Mouse (Mus musculus) C2C12 (cell line): ENCODE measurements around the gene Traf6. TPM values are rescaled to one million over a fixed set of nuclear protein-coding genes. Genes with fewer than 3 reads are reported as not detected.

Source experiments
- H3K27me3 ChIP-seq: one replicate; pipeline ENCODE4 v1.6.1; 2011; ENCODE audit not compliant: control insufficient read depth, insufficient read depth, insufficient read length
- H3K36me3 ChIP-seq: one replicate; pipeline ENCODE4 v1.6.1; 2011; ENCODE audit not compliant: control insufficient read depth, insufficient read depth
- H3K4me3 ChIP-seq: one replicate; pipeline ENCODE4 v1.5.1; 2011; ENCODE audit warnings: mild to moderate bottlenecking, control low read depth; ENCODE audit not compliant: poor library complexity, insufficient read depth, severe bottlenecking
- H3K79me2 ChIP-seq: one replicate; pipeline ENCODE4 v1.6.1; 2011; ENCODE audit not compliant: control insufficient read depth, insufficient read depth
- H3K79me3 ChIP-seq: one replicate; pipeline ENCODE4 v1.6.1; 2011; ENCODE audit warnings: low read depth, control low read depth
- H3ac ChIP-seq: one replicate; pipeline ENCODE3; 2011; ENCODE audit warnings: low read depth; ENCODE audit not compliant: control insufficient read depth, insufficient read length
- CEBPB ChIP-seq: IDR thresholded peaks from one replicate; pipeline ENCODE4 v1.6.1; 2011; ENCODE audit warnings: low read depth, mild to moderate bottlenecking, control low read depth, moderate library complexity
- CTCF ChIP-seq: IDR thresholded peaks from one replicate; pipeline ENCODE4 v1.5.1; 2011; ENCODE audit not compliant: control insufficient read depth, insufficient read depth, insufficient read length
- FOSL1 ChIP-seq: IDR thresholded peaks from one replicate; pipeline ENCODE4 v1.8.0; 2011; ENCODE audit warnings: mild to moderate bottlenecking, low read length; ENCODE audit not compliant: poor library complexity, insufficient read depth, severe bottlenecking
- MAX ChIP-seq: IDR thresholded peaks from one replicate; pipeline ENCODE4 v1.6.1; 2011; ENCODE audit warnings: mild to moderate bottlenecking, control low read depth
- MYOD1 ChIP-seq: IDR thresholded peaks from one replicate; pipeline ENCODE4 v1.6.1; 2011; ENCODE audit warnings: low read depth; ENCODE audit not compliant: control insufficient read depth, insufficient read length
- MYOG ChIP-seq: IDR thresholded peaks from one replicate; pipeline ENCODE4 v1.6.1; 2011; ENCODE audit not compliant: control insufficient read depth, insufficient read length; ENCODE audit errors: extremely low read depth
- USF1 ChIP-seq: IDR thresholded peaks from one replicate; pipeline ENCODE4 v1.6.1; 2011; ENCODE audit warnings: low read depth, mild to moderate bottlenecking, control low read depth, moderate library complexity
- polyA plus RNA-seq: library from polyadenylated mRNA; unstranded; fragments of >200 nt; fragmentation: generic; extraction: Trizol; gene quantifications from one replicate; pipeline ENCODE4 v1.2.1, GENCODE M21; 2012; ENCODE audit warnings: missing spikeins

Traf6 gene
- polyA plus RNA-seq, 1 experiment = 3.8 TPM

DNA sequence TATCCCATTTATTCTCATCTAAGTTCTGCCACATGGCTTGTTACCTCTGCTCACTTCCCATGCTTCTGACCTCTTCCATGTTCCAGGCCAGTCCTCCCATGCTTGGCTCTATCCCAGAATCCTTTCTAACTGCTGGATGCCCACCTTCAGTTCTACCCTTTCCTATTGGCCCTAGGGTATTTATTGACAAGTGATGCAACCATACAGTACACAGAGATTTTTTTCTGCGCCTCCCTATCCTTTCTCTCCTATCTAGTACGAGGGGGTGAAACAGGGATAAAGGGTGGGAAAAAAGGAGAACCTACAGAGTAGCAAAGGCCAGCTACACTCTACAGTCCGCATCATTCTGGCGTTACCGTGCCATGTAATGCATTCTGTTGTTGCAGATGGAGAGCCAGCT lies 9.8 kb downstream of the Traf6 start:
- H3K27me3 ChIP-seq = no peaks in the 10 kb centered on the region
- H3ac ChIP-seq = no peak overlapping the region
- no peak overlapping the region for H3K4me3 ChIP-seq
- peaks cover 77% of the 10 kb centered on the region for H3K36me3 ChIP-seq
- H3K79me3 ChIP-seq = peaks cover 2% of the 10 kb centered on the region
- TF ChIP-seq MYOD1 = no peak
- no peak for TF ChIP-seq USF1
- H3K79me2 ChIP-seq = peaks cover 6% of the 10 kb centered on the region

DNA sequence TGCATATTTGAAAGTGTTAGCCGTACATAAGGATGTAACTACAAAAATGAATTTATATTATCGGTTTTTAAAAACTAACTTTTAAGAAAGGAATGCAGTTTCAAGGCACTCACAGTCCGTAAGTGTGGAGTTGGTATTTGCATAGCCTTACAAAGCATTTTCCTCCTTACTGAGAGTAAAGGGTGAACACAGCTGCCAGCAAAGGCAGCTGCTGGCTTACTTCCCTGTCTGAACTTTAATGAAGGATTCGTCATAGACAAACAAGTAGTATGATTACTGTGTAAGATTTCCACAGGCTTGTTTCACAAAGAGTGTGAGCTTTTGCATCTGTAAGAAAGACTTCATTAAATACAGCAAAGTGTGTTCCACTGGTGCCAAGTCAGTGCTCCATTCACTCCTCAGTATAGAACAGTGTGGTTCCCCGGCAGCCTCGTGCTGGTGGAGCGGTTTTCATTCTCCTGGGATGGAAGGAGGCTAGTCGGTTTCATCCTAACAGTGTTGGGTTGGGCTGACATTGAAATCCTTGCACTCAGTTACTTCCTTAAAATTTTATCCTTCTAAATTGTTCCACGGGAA lies 12.1 kb downstream of the Traf6 start:
- TF ChIP-seq USF1 (no peak), MAX (no peak), MYOD1 (no peak), CTCF (no peak), FOSL1 (no peak), MYOG (no peak), CEBPB (no peak)
- Histone ChIP-seq H3K27me3 (no peaks in the 10 kb centered on the region), H3K4me3 (no peak overlapping the region), H3K79me2 (no peaks in the 10 kb centered on the region), H3K36me3 (peaks cover 73% of the 10 kb centered on the region), H3K79me3 (no peaks in the 10 kb centered on the region), H3ac (no peak overlapping the region)

DNA sequence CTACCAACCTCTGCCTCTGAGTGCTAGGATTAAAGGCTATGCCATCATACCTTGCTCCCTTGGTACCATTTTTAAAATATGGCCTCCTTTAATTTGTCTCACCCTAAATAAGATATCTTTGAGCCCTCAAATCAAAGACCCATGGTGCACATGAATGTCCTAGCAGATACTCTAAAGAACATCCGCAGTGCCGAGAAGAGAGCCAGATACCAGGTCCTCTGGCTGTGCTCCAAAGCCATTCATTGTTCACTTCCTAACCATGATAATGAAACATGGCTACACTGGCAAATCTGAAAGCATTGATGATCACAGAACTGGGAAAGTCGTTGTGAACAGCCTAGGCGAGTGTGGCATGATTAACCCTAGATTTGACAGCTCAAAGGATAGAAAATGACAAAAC lies 14.8 kb downstream of the Traf6 start:
- Histone ChIP-seq H3K27me3 (no peaks in the 10 kb centered on the region), H3K79me2 (no peaks in the 10 kb centered on the region), H3K36me3 (peaks cover 70% of the 10 kb centered on the region), H3ac (no peak overlapping the region), H3K4me3 (no peak overlapping the region), H3K79me3 (no peaks in the 10 kb centered on the region)
- no peak for TF ChIP-seq FOSL1
- no peak for TF ChIP-seq MAX
- no peak for TF ChIP-seq CTCF
- no peak for TF ChIP-seq USF1
- TF ChIP-seq MYOD1 = no peak
- no peak for TF ChIP-seq CEBPB
- no peak for TF ChIP-seq MYOG

DNA sequence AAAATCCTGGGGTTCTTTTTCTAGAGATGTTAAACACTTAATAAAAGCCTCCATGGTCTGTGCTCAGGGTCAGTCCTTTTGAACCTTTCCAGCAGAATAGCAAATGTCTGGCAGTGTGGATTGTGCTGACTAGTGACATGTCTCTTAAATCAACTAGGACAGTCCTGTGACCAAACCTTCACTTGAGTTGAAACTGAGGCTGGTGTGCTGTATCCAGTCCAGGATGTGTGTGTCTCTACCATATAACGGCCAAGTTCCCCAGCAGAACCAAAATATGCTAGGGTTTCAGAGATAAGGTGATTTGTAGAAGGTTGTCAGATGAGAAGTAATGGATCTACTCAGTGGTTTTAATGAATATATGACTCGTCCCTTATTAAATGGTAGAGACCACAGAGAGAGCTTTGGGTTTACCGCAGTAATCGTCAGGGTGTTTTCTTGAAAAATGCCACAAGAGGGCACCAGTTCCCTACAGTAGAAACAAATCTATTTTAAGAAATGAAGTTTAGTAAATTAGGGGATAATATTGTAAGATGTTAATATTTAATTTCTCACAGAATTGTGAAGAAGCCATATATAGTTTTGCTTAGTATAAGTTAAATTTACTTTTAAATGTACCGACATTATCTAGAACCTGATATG lies 15.5 kb downstream of the Traf6 start:
- TF ChIP-seq FOSL1 (no peak), USF1 (no peak), CTCF (no peak), MYOG (no peak), MYOD1 (no peak), MAX (no peak), CEBPB (no peak)
- no peaks in the 10 kb centered on the region for H3K27me3 ChIP-seq
- H3ac ChIP-seq = no peak overlapping the region
- H3K36me3 ChIP-seq = peaks cover 77% of the 10 kb centered on the region
- H3K4me3 ChIP-seq = no peak overlapping the region
- H3K79me3 ChIP-seq = no peaks in the 10 kb centered on the region
- no peaks in the 10 kb centered on the region for H3K79me2 ChIP-seq

DNA sequence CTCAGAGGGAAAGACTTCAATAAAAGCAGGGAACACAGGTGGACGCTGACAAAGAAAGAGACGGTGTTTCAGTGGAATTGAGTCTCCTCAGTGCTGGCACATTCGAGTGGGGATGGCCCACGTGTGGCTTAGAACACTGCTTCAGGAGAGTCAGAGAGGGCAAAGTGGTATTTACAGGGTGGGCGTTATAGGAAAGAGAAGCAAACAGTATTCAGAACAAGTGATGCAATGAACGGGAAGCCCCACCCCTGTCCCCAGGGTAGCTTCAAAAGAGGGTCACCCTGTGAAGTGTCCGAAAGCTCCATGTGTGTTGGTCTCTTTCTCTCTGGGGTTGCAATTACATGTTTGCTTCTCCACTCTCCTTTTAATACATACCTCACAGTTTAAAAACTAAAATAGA lies 17.4 kb downstream of the Traf6 start:
- TF ChIP-seq MAX = no peak
- no peak for TF ChIP-seq FOSL1
- TF ChIP-seq USF1 = no peak
- TF ChIP-seq CTCF = no peak
- TF ChIP-seq CEBPB = no peak
- TF ChIP-seq MYOG = no peak
- no peak for TF ChIP-seq MYOD1
- H3K27me3 ChIP-seq = no peaks in the 10 kb centered on the region
- H3K79me2 ChIP-seq = no peaks in the 10 kb centered on the region
- no peaks in the 10 kb centered on the region for H3K79me3 ChIP-seq
- H3K36me3 ChIP-seq = peaks cover 70% of the 10 kb centered on the region
- H3K4me3 ChIP-seq = no peak overlapping the region
- H3ac ChIP-seq = no peak overlapping the region

DNA sequence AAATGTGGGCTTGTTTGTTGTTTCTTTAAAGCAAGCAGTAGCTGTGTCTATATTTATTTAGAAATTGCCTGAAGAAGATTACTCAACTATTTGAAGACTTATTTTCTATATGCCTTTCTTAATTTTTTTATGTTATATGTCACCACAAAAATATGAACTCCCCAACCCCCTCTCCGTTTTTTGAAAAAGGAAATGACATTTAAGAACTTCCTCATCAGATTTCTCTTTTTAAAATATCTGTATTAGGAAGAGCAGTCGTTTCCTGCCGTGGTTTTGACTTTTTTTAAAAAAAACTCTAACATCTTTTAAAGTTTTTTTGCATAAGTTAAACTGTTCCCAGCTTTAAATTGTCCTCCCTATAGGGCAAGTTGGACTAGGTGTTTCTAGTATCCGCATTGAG lies 21.1 kb downstream of the Traf6 start:
- TF ChIP-seq CEBPB = no peak
- H3K36me3 ChIP-seq = peaks cover 37% of the 10 kb centered on the region

More for the DNA sequence above, 21.1 kb downstream of the Traf6 start:
- no peaks in the 10 kb centered on the region for H3K79me2 ChIP-seq
- H3K27me3 ChIP-seq = no peaks in the 10 kb centered on the region
- H3K4me3 ChIP-seq = no peak overlapping the region
- H3ac ChIP-seq = no peak overlapping the region
- no peaks in the 10 kb centered on the region for H3K79me3 ChIP-seq
